Mouse (Mus musculus) midbrain, embryonic 15.5 days (tissue): ENCODE measurements around the gene Abat. TPM values are rescaled to one million over a fixed set of nuclear protein-coding genes. Genes with fewer than 3 reads are reported as not detected.

ENCODE experiments used
- ATAC-seq: fragments of 200-750 bp; cut with Nextera tagmentation; replicated peaks from 2 replicates; pipeline ENCODE4 v1.8.0; 2017; ENCODE audit warnings: moderate TSS enrichment
- H3K27ac ChIP-seq: fragments of 300-500 bp; sonication (generic); 2 replicates; pipeline ENCODE4 v1.5.1; 2015; ENCODE audit warnings: mild to moderate bottlenecking, inconsistent platforms
- H3K27me3 ChIP-seq: fragments of 300-500 bp; sonication (generic); replicated peaks from 2 replicates; pipeline ENCODE4 v1.6.1; 2015; ENCODE audit warnings: inconsistent platforms
- H3K36me3 ChIP-seq: fragments of 300-500 bp; sonication (generic); replicated peaks from 2 replicates; pipeline ENCODE4 v1.6.1; 2015; ENCODE audit warnings: inconsistent platforms
- H3K4me1 ChIP-seq: fragments of 300-500 bp; sonication (generic); 2 replicates; pipeline ENCODE4 v1.6.1; 2015; ENCODE audit warnings: inconsistent platforms
- H3K4me2 ChIP-seq: fragments of 300-500 bp; sonication (generic); 2 replicates; pipeline ENCODE4 v1.6.1; 2015; ENCODE audit warnings: inconsistent platforms, mild to moderate bottlenecking, moderate library complexity
- H3K4me3 ChIP-seq: fragments of 300-500 bp; sonication (generic); 2 replicates; pipeline ENCODE4 v1.5.1; 2015; ENCODE audit warnings: mild to moderate bottlenecking, inconsistent platforms
- H3K9ac ChIP-seq: fragments of 300-500 bp; sonication (generic); 2 replicates; pipeline ENCODE4 v1.6.1; 2015; ENCODE audit warnings: mild to moderate bottlenecking, inconsistent platforms
- H3K9me3 ChIP-seq: fragments of 300-500 bp; sonication (generic); 2 replicates; pipeline ENCODE4 v1.6.1; 2016; ENCODE audit warnings: inconsistent platforms
- WGBS: fragments of 180-500 bp; shearing (Covaris S2); methylation state at CpG from one replicate; pipeline ENCODE4 v1.1.7; 2015; ENCODE audit warnings: mixed read lengths; 5-methylcytosine and 5-hydroxymethylcytosine counted together
- polyA plus RNA-seq: library from polyadenylated mRNA; unstranded; fragments of >200 nt; fragmentation: Nextera tagmentation; extraction: Ambion mirVana; gene quantifications from 2 replicates; pipeline ENCODE4 v1.2.1, GENCODE M21; 2015

The Abat gene
- polyA plus RNA-seq, 1 experiment from 2014 or later, result 69.4 TPM

DNA sequence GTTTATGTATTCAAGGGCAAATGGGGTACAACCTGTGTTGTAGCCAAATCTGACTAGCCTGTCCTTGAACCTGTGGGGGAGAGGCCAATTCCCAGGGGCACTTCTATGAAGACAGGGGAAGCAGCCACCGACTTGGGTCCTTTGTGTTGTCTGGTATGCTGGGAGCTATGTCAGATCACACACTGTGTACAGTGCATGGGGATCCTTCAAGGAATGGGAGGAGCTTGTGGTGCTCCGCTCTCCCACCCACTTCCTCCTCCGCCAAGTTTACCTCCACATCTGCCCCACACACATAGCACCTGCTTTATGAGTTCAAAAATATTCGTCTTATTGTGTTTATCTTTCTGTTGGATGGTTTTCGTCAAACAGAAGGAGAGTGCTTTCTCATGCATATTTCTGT, 66.3 kb downstream of the Abat start:
- no peak for ATAC-seq
- Histone ChIP-seq H3K36me3 (no peaks in the 10 kb centered on the region), H3K4me2 (no peak overlapping the region), H3K4me1 (no peaks in the 10 kb centered on the region), H3K4me3 (no peak overlapping the region), H3K27ac (no peak overlapping the region), H3K9me3 (no peaks in the 10 kb centered on the region), H3K9ac (no peak overlapping the region), H3K27me3 (no peaks in the 10 kb centered on the region)
- 85% methylated on average over 5 of the region's 5 CpGs for WGBS

DNA sequence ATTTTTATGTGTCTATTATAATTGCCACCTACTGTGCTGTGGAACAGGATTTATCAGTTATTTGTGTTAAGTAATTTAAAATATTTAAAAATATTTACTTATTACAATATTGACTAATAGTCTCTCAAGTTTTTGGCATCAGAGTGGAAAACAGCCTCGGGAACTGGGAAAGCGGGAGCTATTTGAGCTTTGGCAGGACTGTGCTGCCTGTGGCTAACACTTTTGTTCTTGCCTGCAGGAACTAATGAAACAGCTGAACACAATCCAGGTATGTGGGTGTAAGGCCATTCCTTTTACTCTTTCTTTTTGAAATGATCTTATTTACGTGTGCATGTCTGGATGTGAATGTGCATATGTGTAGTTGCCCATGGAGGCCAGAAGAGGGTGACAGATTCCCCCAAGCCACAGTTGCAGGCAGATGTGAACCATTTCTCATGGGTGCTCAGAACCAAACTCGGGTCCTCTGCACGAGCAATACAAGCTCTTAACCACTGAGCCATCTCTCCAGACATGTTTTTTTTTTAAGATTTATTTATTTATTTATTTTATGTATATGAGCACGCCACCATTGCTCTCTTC, 68.5 kb downstream of the Abat start:
- Histone ChIP-seq H3K9me3 (no peaks in the 10 kb centered on the region), H3K9ac (no peak overlapping the region), H3K27me3 (no peaks in the 10 kb centered on the region), H3K4me3 (no peak overlapping the region), H3K4me1 (no peaks in the 10 kb centered on the region), H3K27ac (no peak overlapping the region), H3K4me2 (no peak overlapping the region), H3K36me3 (peaks cover 11% of the 10 kb centered on the region; the same call in 1 of the 2 replicates)
- no peak for ATAC-seq
- 95% methylated on average over 6 of the region's 6 CpGs for WGBS

DNA sequence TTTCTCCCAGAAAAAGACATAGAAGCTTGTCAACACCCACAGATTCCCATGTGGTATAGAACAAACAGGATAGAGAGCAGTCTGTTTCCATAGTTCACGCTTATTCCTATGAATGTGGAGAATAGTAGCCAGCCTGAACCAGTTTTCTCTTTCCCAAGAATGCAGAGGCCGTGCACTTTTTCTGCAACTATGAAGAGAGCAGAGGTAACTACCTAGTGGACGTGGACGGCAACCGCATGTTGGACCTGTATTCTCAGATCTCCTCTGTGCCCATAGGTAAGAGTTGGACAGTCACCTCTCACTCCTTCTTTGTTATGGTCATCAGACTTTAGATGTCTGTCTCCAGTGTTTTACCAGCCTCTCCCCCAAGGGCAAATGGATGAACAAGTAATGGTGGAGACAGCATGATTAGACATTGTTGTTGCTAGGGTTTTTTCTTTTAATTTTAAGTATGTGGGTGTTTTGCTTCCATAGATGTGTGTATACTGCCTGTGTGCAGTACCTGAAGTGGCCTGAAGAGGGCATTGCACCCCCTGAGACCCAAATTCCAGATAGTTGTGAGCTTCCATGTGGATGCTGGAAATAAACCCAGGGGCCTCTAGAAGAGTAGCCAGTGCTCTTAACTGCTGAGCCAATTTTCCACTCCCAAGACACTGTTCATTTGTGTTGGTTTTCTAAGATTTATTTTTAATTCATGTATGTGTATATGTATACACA, 69.5 kb downstream of the Abat start:
- no peaks in the 10 kb centered on the region for H3K27me3 ChIP-seq
- ATAC-seq, result no peak
- no peak overlapping the region for H3K4me2 ChIP-seq
- H3K9ac ChIP-seq, result no peak overlapping the region
- H3K9me3 ChIP-seq, result no peaks in the 10 kb centered on the region
- H3K36me3 ChIP-seq, result peaks cover 11% of the 10 kb centered on the region; the same call in 1 of the 2 replicates
- no peak overlapping the region for H3K27ac ChIP-seq
- no peak overlapping the region for H3K4me3 ChIP-seq
- WGBS, result 96% methylated on average over 5 of the region's 5 CpGs
- no peaks in the 10 kb centered on the region for H3K4me1 ChIP-seq

DNA sequence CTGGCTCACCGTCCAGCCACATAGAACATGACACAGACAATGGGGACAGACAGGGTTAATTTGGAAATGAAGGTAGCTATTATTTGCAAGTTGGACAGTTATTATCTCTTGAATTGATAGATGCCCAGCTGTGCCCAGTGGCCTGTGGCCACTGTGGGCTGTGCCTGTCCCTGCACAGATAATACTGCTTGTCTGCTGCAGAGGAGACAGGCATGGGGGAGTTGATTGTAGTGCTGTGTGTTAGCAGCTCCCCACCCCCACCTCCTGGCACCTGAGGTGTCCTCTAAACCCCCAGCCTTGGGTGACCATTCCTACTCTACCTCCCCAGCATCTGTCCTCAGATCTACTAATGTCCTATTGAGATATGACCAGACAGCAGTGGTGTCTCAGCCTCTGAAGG, 71.0 kb downstream of the Abat start:
- Histone ChIP-seq H3K9me3 (no peaks in the 10 kb centered on the region), H3K36me3 (peaks cover 18% of the 10 kb centered on the region), H3K27ac (no peak overlapping the region), H3K9ac (no peak overlapping the region), H3K4me1 (no peaks in the 10 kb centered on the region), H3K27me3 (no peaks in the 10 kb centered on the region), H3K4me2 (no peak overlapping the region), H3K4me3 (no peak overlapping the region)
- ATAC-seq, result no peak
- 41% methylated on average over 1 of the region's 1 CpGs for WGBS

DNA sequence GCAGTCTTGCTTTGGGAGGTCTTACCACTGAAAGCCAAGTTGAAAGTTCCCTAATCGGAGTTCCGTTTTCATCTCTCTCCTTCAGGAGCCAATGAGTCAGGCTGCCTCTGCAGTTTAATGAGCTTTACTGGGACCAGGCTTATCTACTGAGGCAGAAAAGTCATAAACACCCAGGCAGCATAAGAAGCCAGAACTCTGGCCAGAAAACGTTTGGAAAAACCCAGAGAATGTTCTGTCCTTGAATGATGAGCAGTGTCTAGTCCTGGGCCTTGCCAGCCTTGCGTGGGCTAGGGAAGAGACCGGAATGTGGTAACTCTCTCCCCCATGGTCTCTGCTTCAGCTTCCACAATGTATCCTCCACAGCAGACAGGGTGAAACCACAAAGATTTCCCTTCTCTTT, 71.8 kb downstream of the Abat start:
- Histone ChIP-seq H3K9me3 (no peaks in the 10 kb centered on the region), H3K4me2 (no peak overlapping the region), H3K9ac (no peak overlapping the region), H3K4me3 (no peak overlapping the region), H3K27me3 (no peaks in the 10 kb centered on the region), H3K4me1 (no peaks in the 10 kb centered on the region), H3K36me3 (peaks cover 26% of the 10 kb centered on the region), H3K27ac (no peak overlapping the region)
- WGBS, result 74% methylated on average over 5 of the region's 5 CpGs
- no peak for ATAC-seq

DNA sequence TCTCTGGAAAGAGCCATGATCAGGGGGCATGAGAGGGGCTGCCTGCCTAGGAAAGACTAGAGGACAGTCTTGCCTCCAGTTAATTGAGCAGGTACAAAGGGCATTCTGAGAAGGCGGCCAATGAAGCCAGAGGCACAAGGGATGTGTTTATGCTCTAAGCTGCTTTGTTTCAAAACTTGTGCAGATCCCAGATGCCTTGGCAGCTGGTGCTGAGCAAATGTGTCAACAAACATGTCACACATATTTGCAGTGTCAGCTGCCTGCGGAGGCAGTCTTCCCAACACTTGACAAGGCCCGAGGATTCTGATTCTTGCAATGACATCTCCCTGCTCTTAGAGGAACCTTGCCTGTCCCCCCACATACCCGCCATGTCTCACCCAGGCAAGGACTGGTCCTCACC, 82.2 kb downstream of the Abat start:
- no peak for ATAC-seq
- 71% methylated on average over 4 of the region's 4 CpGs for WGBS
- Histone ChIP-seq H3K4me2 (no peak overlapping the region), H3K9ac (no peak overlapping the region), H3K36me3 (no peaks in the 10 kb centered on the region), H3K9me3 (no peaks in the 10 kb centered on the region), H3K27ac (no peak overlapping the region), H3K4me1 (no peaks in the 10 kb centered on the region), H3K4me3 (no peak overlapping the region), H3K27me3 (no peaks in the 10 kb centered on the region)

DNA sequence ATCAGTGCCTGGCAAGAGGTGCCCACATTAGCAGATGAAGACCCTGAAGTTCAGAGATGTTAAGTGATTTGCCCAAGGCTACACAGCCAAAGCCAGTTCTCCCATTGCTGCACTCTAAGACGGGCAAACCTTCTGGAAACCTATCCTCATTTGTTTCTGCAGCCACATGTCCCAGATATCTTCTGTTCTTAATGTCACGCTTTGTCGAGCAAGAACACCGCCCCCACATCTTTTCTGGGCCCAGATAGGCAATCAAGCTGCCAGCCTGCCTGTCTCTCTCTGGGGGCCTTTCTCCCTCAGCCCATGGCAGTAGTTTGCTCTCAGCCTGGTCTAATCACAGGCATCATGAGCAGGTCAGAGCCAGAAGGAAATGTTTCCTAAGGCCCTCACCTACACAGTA, 83.1 kb downstream of the Abat start:
- Histone ChIP-seq H3K4me3 (no peak overlapping the region), H3K4me2 (no peak overlapping the region), H3K4me1 (no peaks in the 10 kb centered on the region), H3K9me3 (no peaks in the 10 kb centered on the region), H3K9ac (no peak overlapping the region), H3K27me3 (no peaks in the 10 kb centered on the region), H3K27ac (no peak overlapping the region), H3K36me3 (0 out of 2 replicates have a peak, but pooled peaks cover 3% of the 10 kb centered on the region)
- WGBS, result 64% methylated on average over 4 of the region's 4 CpGs
- ATAC-seq, result no peak

DNA sequence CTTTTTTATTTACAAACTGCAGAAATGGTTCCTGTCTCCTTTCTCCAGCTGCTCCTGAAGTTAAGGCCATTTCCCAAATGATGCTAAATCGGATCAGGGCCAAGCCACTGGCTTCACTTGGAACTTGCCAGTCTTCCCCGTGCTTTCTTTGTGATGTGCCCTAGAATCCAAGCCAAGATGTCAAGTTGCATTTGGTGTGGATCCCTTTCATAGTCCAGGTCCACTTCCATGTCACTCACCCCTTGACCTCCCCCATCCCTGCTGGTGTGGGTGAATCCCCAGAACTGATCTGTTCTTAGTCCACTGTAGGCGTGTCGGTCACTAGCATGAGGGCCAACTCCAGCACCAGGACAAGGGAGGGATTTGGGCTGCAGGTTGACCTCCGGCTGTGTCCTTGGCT, 84.3 kb downstream of the Abat start:
- 90% methylated on average over 5 of the region's 5 CpGs for WGBS
- Histone ChIP-seq H3K4me1 (no peaks in the 10 kb centered on the region), H3K9me3 (no peaks in the 10 kb centered on the region), H3K4me2 (no peak overlapping the region), H3K4me3 (no peak overlapping the region), H3K27ac (no peak overlapping the region), H3K36me3 (0 out of 2 replicates have a peak, but pooled peaks cover 7% of the 10 kb centered on the region), H3K27me3 (no peaks in the 10 kb centered on the region), H3K9ac (no peak overlapping the region)
- no peak for ATAC-seq

DNA sequence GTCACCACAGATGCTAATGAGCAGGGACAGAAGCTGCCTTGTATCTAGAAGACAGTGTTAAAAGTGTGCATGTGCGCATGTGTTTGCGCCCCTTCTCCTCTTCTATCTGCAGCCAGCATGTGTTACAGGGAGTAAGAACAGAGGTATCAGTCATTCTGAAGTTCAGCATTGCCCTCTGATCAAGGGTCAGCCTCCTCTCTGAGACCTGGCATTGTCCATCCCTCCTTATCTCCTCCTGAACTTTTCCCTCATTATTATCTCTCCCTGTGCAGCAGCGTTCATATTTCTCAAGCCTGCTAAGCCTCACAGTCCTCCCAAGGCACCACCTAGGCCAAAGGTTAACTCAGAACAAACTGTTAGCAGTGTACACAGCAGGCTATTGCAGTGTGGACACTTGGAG, 90.6 kb downstream of the Abat start:
- Histone ChIP-seq H3K9ac (no peak overlapping the region), H3K36me3 (0 out of 2 replicates have a peak, but pooled peaks cover 14% of the 10 kb centered on the region), H3K27ac (no peak overlapping the region), H3K27me3 (no peaks in the 10 kb centered on the region), H3K4me3 (no peak overlapping the region), H3K4me1 (no peaks in the 10 kb centered on the region), H3K9me3 (no peaks in the 10 kb centered on the region), H3K4me2 (no peak overlapping the region)
- 98% methylated on average over 3 of the region's 3 CpGs for WGBS
- no peak for ATAC-seq

DNA sequence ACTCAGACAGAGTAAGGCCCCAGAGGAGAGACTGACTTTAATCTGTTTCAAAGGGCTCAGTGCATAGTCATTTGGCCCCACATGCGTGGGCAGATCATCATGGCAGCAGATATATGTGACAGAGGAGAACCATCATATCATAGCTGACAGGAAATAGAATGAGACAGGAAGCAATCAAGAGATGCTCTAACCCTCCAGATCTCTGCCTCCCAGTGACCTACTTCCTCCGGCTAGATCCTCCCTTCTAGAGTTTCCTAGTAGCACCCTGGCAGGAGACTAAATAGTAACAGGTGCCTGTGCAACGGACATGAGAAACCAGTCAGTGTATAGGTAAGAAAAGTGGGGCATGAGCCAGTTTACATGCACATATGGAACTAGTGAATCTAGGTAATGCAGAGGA, 97.2 kb downstream of the Abat start:
- Histone ChIP-seq H3K4me2 (no peak overlapping the region), H3K9ac (no peak overlapping the region), H3K4me1 (no peaks in the 10 kb centered on the region), H3K4me3 (no peak overlapping the region), H3K9me3 (no peaks in the 10 kb centered on the region), H3K27ac (no peak overlapping the region), H3K27me3 (no peaks in the 10 kb centered on the region), H3K36me3 (0 out of 2 replicates have a peak, but pooled peaks cover 2% of the 10 kb centered on the region)
- no peak for ATAC-seq
- WGBS, result 93% methylated on average over 3 of the region's 3 CpGs

DNA sequence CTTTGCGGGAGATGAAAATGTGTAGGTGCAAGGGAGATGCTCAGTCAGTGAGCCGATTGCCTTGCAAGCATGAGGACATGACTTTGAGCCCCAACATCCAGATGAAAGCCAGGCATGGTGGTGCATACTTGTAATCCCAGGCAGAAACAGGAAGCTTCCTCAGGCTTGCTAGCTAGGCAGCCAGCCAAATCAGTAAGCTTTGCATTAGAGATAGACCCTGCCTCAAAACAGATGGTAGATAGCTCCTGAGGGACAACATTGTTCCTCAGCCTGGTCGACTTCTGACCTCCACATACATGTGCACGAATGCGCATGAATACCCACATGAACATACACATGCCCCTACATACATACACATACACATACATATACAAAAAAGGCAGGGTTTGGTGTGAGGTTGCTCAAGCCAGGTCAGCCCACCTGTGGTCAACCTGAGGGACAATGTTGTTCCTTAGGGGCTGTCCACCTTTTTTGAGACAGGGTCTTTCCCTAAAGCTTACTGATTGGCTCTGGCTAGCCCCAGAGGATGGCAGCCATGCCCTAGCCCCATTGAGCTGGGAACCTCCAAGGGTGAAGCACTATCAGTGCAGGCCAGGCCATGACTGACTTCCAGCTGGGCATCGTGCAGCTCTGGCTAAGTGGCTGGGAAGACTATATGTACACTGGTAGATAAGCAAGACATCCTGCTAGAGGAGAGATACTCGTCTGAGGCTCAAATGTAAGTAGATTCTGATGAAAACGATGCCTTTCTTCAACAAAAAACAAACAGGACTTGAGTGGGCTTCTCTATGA, 99.2 kb downstream of the Abat start:
- Histone ChIP-seq H3K4me3 (no peak overlapping the region), H3K27me3 (no peaks in the 10 kb centered on the region), H3K9ac (no peak overlapping the region), H3K36me3 (no peaks in the 10 kb centered on the region), H3K27ac (no peak overlapping the region), H3K9me3 (no peaks in the 10 kb centered on the region), H3K4me1 (no peaks in the 10 kb centered on the region), H3K4me2 (no peak overlapping the region)
- WGBS, result 87% methylated on average over 8 of the region's 8 CpGs
- ATAC-seq, result no peak

DNA sequence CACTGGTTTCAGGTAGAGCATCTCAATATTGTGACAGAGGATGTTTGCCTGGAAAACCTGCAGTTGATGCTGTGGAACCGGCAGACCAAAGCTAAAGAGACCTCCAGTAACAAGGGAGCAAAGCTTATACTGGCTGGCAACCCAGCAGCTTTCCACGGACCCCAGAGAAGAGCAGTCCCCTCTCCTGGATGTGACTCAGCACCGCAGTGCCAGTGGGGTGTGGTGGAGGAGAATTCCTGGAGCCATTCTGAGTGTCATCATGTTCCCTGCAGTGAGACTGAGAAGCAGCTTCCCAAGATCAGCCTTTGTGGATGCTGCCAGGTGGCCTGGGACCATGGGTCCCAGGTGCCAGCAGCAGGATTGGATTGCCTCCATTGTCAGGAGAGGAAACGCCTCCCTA, 99.8 kb downstream of the Abat start:
- no peaks in the 10 kb centered on the region for H3K9me3 ChIP-seq
- H3K4me3 ChIP-seq, result no peak overlapping the region
- H3K36me3 ChIP-seq, result no peaks in the 10 kb centered on the region
- ATAC-seq, result no peak
- H3K27me3 ChIP-seq, result no peaks in the 10 kb centered on the region
- no peak overlapping the region for H3K27ac ChIP-seq
- no peak overlapping the region for H3K4me2 ChIP-seq
- 91% methylated on average over 4 of the region's 4 CpGs for WGBS
- H3K9ac ChIP-seq, result no peak overlapping the region
- no peaks in the 10 kb centered on the region for H3K4me1 ChIP-seq
